Mouse (Mus musculus) brown adipose tissue, adult 24 weeks (tissue): ENCODE data around the gene Pgm5. TPM values are rescaled to one million over a fixed set of nuclear protein-coding genes. Genes with fewer than 3 reads are reported as not detected.

Source experiments
- H3K27ac ChIP-seq: fragments of 200-500 bp; replicated peaks from 2 replicates; pipeline ENCODE4 v1.5.1; 2012; ENCODE audit warnings: low read depth, mild to moderate bottlenecking, low read length
- H3K4me1 ChIP-seq: fragments of 200-500 bp; 2 replicates; pipeline ENCODE4 v1.6.1; 2012; ENCODE audit warnings: low read length, mixed read lengths; ENCODE audit not compliant: control insufficient read depth, insufficient read depth, insufficient read length
- H3K4me3 ChIP-seq: fragments of 200-500 bp; 2 replicates; pipeline ENCODE4 v1.5.1; 2012; ENCODE audit warnings: low read depth, mild to moderate bottlenecking, low read length, moderate library complexity; ENCODE audit not compliant: insufficient read depth
- polyA plus RNA-seq: library from polyadenylated mRNA; stranded (reverse); fragments of >200 nt; gene quantifications from 2 replicates; pipeline ENCODE4 v1.2.4, GENCODE M21; 2012; ENCODE audit not compliant: missing spikeins, insufficient read depth, insufficient read length

The Pgm5 gene
- polyA plus RNA-seq, 1 experiment = 1.6 TPM

DNA sequence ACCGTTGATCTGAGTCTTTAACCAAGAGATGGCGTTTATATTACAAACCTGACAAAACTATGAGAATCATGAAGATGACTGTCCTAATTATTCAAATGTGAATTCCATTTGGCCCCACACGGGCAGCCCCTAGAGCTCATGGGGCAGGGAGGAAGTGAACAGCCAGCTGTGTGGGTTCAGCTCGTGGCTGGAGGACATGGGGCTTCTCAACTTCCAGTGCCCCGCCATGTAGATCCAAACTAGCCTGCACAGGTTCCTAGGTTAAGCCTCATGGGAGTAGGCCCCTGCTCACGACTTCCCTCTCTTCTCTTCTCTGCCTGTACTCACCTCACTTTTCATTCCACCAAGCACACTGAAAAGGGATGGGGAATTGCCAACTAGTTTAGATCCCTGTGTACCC is 173.3 kb downstream of the Pgm5 start:
- Histone ChIP-seq H3K4me3 (no peak overlapping the region), H3K27ac (no peak overlapping the region)

DNA sequence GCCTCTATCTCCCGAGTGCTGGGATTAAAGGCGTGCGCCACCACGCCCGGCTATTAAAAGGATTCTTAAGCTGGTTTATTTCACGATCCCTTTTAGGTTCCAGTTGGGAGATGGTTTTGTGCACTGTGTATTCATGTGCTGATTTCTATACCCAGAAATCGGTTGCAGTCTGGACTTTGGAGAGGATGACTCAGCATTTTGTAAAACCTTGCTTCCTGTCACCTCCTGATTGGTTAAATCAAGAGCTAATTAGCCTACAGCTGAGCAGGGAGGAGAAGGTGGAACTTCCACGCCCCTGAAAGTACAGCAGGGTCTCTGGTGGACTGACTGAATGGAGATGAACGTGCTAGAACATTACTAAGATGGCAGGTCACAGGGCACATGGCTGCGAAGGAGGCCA is 175.2 kb downstream of the Pgm5 start:
- H3K4me3 ChIP-seq = no peak overlapping the region
- no peak overlapping the region for H3K27ac ChIP-seq
- H3K4me1 ChIP-seq = peaks cover 3% of the 10 kb centered on the region; the same call in 1 of the 2 replicates

More for the DNA sequence above, 173.3 kb downstream of the Pgm5 start:
- H3K4me1 ChIP-seq = peaks cover 2% of the 10 kb centered on the region

DNA sequence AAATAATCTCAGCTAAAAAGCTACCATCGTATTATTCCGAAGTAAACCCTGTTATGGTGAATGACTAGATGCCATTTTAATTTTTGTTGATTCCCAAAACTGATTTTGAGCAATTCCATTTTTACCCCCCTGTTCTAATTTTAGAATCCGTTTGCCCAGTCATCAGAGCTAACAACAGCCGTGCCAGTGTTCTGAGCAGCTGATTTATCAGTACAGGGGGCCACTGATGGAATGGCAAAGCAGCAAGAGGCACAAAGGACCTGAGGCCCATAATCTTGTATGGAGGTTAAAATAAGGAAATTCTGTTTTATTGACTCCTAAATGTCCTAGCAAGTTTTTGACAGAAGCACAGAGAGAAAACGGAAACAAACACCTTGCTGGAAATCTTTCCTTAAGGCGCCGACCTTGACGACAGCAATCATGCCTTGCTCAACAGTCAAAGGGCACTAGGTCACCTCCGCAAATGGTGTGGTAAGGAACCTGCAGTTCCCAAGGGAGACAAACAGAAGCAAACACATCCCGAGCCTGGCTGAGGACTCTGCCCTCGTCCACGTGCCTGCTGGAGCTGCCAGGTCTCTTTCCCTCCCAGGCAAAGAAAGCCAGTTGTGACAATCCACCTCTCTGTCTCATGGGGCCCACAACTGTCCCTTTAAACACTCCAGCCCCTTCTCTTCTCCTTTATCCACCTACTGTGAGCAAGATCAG is 178.5 kb downstream of the Pgm5 start:
- Histone ChIP-seq H3K4me3 (no peak overlapping the region), H3K4me1 (peaks cover 3% of the 10 kb centered on the region; the same call in 1 of the 2 replicates), H3K27ac (no peak overlapping the region)

GRCm38 (mm10) chr19:24677242-24677984 is 184.2 kb downstream of the Pgm5 start:
- no peak overlapping the region for H3K4me3 ChIP-seq
- H3K4me1 ChIP-seq = peaks cover 7% of the 10 kb centered on the region; the same call in 1 of the 2 replicates
- H3K27ac ChIP-seq = no peak overlapping the region

DNA sequence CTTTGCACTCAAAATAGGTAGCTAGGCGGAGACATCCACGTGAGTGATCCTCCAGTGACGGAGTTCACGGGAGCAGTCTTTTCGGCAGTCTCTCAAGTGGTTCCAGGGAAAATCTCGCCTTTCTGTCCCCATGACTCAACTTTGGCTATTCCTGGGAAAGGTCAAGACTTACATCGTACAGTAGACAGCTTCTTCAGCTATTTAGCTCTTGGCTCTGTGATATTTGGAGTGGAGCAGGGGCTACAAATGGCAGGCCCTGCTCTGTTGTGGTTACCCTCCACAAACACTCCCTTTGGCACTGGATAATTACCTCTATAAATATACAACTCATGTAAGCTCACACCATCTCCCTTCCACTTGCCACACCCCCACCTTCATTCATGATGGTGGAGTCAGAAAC is 185.2 kb downstream of the Pgm5 start:
- Histone ChIP-seq H3K27ac (no peak overlapping the region), H3K4me3 (no peak overlapping the region), H3K4me1 (peaks cover 10% of the 10 kb centered on the region; the same call in 1 of the 2 replicates)

DNA sequence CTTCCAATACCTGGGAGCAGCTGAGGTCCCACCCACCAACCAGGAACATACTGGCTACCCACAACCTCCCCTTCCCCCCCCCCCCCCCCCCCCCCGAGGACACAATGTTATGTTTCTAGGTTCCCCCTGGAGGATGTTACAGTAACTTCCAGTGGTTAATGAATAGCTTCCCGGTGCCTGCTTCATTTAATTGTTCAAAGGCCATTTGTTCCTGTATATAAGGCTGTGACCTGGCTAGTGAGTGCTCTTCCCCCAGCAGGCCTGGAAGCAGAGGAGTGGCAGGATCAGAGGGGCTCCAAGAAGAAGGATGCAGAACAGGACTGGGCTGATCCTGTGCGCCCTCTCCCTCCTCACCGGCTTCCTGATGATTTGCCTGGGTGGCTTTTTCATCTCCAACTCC is 187.9 kb downstream of the Pgm5 start, which contains the start of gene Tmem252:
TSS of gene Tmem252 (plus strand) at position 247 of the 400 bp plus-strand sequence.
- peak within 1 kb of the TSS; percentile 14; the same call in 1 of the 2 replicates for H3K4me3 ChIP-seq
- H3K4me1 ChIP-seq = peaks cover 12% of the 10 kb centered on the region; the same call in 1 of the 2 replicates
- peak within 1 kb of the TSS; percentile 64 for H3K27ac ChIP-seq

- Histone ChIP-seq H3K4me1 (peaks cover 12% of the 10 kb centered on the region; the same call in 1 of the 2 replicates), H3K27ac (peak overlapping the region; percentile 64), H3K4me3 (0 out of 2 replicates have a peak overlapping the region, but pooled peaks have one; percentile 5)
Observed at GRCm38 (mm10) chr19:24673331-24673730, 188.3 kb downstream of the Pgm5 start.

DNA sequence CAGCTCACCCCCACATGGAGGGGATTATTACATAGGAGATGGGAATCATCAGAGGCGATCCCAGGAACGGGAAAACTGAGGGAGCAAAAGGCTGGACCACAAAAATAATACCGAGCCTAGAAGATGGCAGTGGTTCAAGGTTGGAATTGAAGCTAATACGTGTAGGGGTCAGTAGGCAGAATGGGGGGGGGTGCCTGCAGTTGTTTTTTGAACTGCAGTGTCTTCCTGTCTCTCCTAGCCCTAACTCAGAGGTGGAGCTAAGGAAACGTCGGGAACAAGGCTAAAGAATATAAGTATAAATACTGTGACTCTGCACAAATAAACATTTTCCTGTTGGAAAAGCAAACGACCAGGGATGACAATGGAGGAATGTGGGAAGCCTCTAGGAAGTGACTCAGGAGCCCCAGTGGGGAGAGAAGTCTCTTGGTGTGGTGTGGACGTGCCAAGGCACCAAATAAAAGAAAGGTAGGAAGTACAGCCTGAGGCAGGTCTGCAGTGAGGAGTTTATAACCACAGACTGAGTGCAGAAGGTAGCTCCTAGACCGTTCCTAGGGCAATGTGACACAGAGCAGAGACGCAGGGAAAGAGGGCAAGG is 189.2 kb downstream of the Pgm5 start:
- peak overlapping the region; percentile 50 for H3K27ac ChIP-seq
- H3K4me3 ChIP-seq = no peak overlapping the region
- peaks cover 12% of the 10 kb centered on the region; the same call in 1 of the 2 replicates for H3K4me1 ChIP-seq

GRCm38 (mm10) chr19:24671571-24671970 is 190.1 kb downstream of the Pgm5 start:
- H3K4me1 ChIP-seq = peaks cover 12% of the 10 kb centered on the region; the same call in 1 of the 2 replicates
- 0 out of 2 replicates have a peak overlapping the region, but pooled peaks have one; percentile 37 for H3K27ac ChIP-seq
- H3K4me3 ChIP-seq = no peak overlapping the region

- H3K4me3 ChIP-seq = no peak overlapping the region
- no peak overlapping the region for H3K27ac ChIP-seq
- H3K4me1 ChIP-seq = 0 out of 2 replicates have a peak, but pooled peaks cover 5% of the 10 kb centered on the region
Observed at GRCm38 (mm10) chr19:24667527-24667926, 194.1 kb downstream of the Pgm5 start.

DNA sequence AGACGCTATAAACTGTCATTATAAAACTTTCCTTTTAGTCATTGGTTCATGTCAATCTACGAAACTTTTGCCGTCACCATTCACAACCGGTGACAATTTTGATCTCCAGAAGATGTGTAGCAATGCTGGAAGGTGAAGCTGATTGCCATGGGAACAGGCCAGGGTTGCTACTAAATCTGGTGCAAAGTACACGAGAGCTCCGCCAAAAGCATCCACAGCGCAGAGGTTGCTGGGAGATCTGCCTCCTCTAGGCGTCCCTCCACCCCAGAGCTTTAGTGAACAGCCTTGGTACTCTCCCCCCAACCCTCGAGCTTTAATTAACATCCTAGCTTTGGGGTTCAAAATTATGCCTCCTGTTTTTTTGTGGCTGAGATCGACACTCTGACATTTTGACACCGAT is 195.9 kb downstream of the Pgm5 start:
- Histone ChIP-seq H3K27ac (no peak overlapping the region), H3K4me1 (no peaks in the 10 kb centered on the region), H3K4me3 (no peak overlapping the region)

- Histone ChIP-seq H3K27ac (no peak overlapping the region), H3K4me3 (no peak overlapping the region), H3K4me1 (no peaks in the 10 kb centered on the region)
Observed at GRCm38 (mm10) chr19:24662346-24662745, 199.3 kb downstream of the Pgm5 start.

- Histone ChIP-seq H3K4me1 (no peaks in the 10 kb centered on the region), H3K4me3 (no peak overlapping the region), H3K27ac (no peak overlapping the region)
Observed at GRCm38 (mm10) chr19:24656981-24657380, 204.7 kb downstream of the Pgm5 start.

- Histone ChIP-seq H3K27ac (no peak overlapping the region), H3K4me3 (no peak overlapping the region), H3K4me1 (no peaks in the 10 kb centered on the region)
Observed at GRCm38 (mm10) chr19:24653230-24653799, 208.3 kb downstream of the Pgm5 start.
